Mouse (Mus musculus): ENCODE measurements around the gene Prickle4. TPM values are rescaled to one million over a fixed set of nuclear protein-coding genes. Genes with fewer than 3 reads are reported as not detected.
"Not testable (repeated sequence)": the region's sequence is repeated elsewhere in the genome, so short reads cannot be mapped to it uniquely, and the experiment has no call there.

Gene Prickle4
- polyA plus RNA-seq, 2 experiments = 0.23 TPM; not detected in 1

GRCm38 (mm10) chr17:47658741-47659243 is 35.7 kb downstream of the Prickle4 start:
- DNase-seq (ENCODE audit: low read depth in 3 of 3, low spot score in 3 of 3) (no peak), ATAC-seq (ENCODE audit: insufficient read depth) (no peak)
- Histone ChIP-seq H3K4me1 (replicated peaks; ENCODE audit: control insufficient read depth in 2 of 2, insufficient read depth in 2 of 2, low read length in 1 of 2) (no peaks in the 10 kb centered on the region), H3K9me3 (ENCODE audit: control insufficient read depth, low read length) (no peaks in the 10 kb centered on the region), H3K4me3 (ENCODE audit: insufficient read depth in 1 of 2, low read depth in 2 of 2, low read length in 2 of 2) (no peak overlapping the region), H3K36me3 (replicated peaks; ENCODE audit: control insufficient read depth, insufficient read depth, low read depth) (no peaks in the 10 kb centered on the region; the same call in 1 of the 2 replicates), H3K9ac (replicated peaks) (no peak overlapping the region), H3K27ac (no peak overlapping the region), H3K4me2 (ENCODE audit: low read depth) (no peak overlapping the region), H3K27me3 (ENCODE audit: control insufficient read depth, insufficient read depth, low read length) (no peaks in the 10 kb centered on the region)
- TF ChIP-seq CTCF (IDR thresholded peaks at IDR 0.05; ENCODE audit: low read depth) (no peak), EP300 (IDR thresholded peaks at IDR 0.05; ENCODE audit: low read depth) (no peak)
- WGBS (ENCODE audit: insufficient replicate concordance) = 44% methylated on average over 3 of the region's 3 CpGs

- no peak for ATAC-seq (ENCODE audit: insufficient read depth)
- no peak for TF ChIP-seq EP300 (IDR thresholded peaks at IDR 0.05; ENCODE audit: low read depth)
- no peak for TF ChIP-seq CTCF (IDR thresholded peaks at IDR 0.05; ENCODE audit: low read depth)
- H3K27ac ChIP-seq = no peak overlapping the region
- no peak overlapping the region for H3K4me3 ChIP-seq (ENCODE audit: insufficient read depth in 1 of 2, low read depth in 2 of 2, low read length in 2 of 2)
- H3K9ac ChIP-seq (replicated peaks) = no peak overlapping the region
- H3K9me3 ChIP-seq (ENCODE audit: control insufficient read depth, low read length) = no peaks in the 10 kb centered on the region
- no peak for DNase-seq (ENCODE audit: low read depth in 3 of 3, low spot score in 3 of 3)
- peaks cover 3% of the 10 kb centered on the region for H3K36me3 ChIP-seq (replicated peaks; ENCODE audit: control insufficient read depth, insufficient read depth, low read depth)
- H3K4me2 ChIP-seq (ENCODE audit: low read depth) = no peak overlapping the region
- H3K27me3 ChIP-seq (ENCODE audit: control insufficient read depth, insufficient read depth, low read length) = no peaks in the 10 kb centered on the region
- no peaks in the 10 kb centered on the region for H3K4me1 ChIP-seq (replicated peaks; ENCODE audit: control insufficient read depth in 2 of 2, insufficient read depth in 2 of 2, low read length in 1 of 2)
- 81% methylated on average over 4 of the region's 4 CpGs for WGBS (ENCODE audit: insufficient replicate concordance)
Observed at GRCm38 (mm10) chr17:47657901-47658300, 36.6 kb downstream of the Prickle4 start.

- WGBS (ENCODE audit: insufficient replicate concordance) = 79% methylated on average over 5 of the region's 5 CpGs
- no peak for DNase-seq (ENCODE audit: low read depth in 3 of 3, low spot score in 3 of 3)
- Histone ChIP-seq H3K9me3 (ENCODE audit: control insufficient read depth, low read length) (no peaks in the 10 kb centered on the region), H3K36me3 (replicated peaks; ENCODE audit: control insufficient read depth, insufficient read depth, low read depth) (peaks cover 3% of the 10 kb centered on the region), H3K4me1 (replicated peaks; ENCODE audit: control insufficient read depth in 2 of 2, insufficient read depth in 2 of 2, low read length in 1 of 2) (no peaks in the 10 kb centered on the region), H3K27me3 (ENCODE audit: control insufficient read depth, insufficient read depth, low read length) (no peaks in the 10 kb centered on the region), H3K4me2 (ENCODE audit: low read depth) (no peak overlapping the region), H3K27ac (no peak overlapping the region), H3K9ac (replicated peaks) (no peak overlapping the region), H3K4me3 (ENCODE audit: insufficient read depth in 1 of 2, low read depth in 2 of 2, low read length in 2 of 2) (no peak overlapping the region)
- no peak for ATAC-seq (ENCODE audit: insufficient read depth)
- TF ChIP-seq CTCF (IDR thresholded peaks at IDR 0.05; ENCODE audit: low read depth) (no peak), EP300 (IDR thresholded peaks at IDR 0.05; ENCODE audit: low read depth) (no peak)
Observed at GRCm38 (mm10) chr17:47655697-47656096, 38.8 kb downstream of the Prickle4 start.

- H3K4me3 ChIP-seq (ENCODE audit: insufficient read depth in 1 of 2, low read depth in 2 of 2, low read length in 2 of 2); DNase-seq (ENCODE audit: low read depth in 3 of 3, low spot score in 3 of 3); H3K9me3 ChIP-seq (ENCODE audit: control insufficient read depth, low read length); H3K36me3 ChIP-seq (replicated peaks; ENCODE audit: control insufficient read depth, insufficient read depth, low read depth); H3K27ac ChIP-seq; ATAC-seq (ENCODE audit: insufficient read depth); H3K9ac ChIP-seq (replicated peaks); H3K27me3 ChIP-seq (ENCODE audit: control insufficient read depth, insufficient read depth, low read length); H3K4me2 ChIP-seq (ENCODE audit: low read depth); H3K4me1 ChIP-seq (replicated peaks; ENCODE audit: control insufficient read depth in 2 of 2, insufficient read depth in 2 of 2, low read length in 1 of 2): not testable (repeated sequence)
- 86% methylated on average over 8 of the region's 8 CpGs for WGBS (ENCODE audit: insufficient replicate concordance)
Observed at GRCm38 (mm10) chr17:47654346-47654745, 40.2 kb downstream of the Prickle4 start.

- Histone ChIP-seq H3K9me3 (ENCODE audit: control insufficient read depth, low read length) (no peaks in the 10 kb centered on the region), H3K36me3 (replicated peaks; ENCODE audit: control insufficient read depth, insufficient read depth, low read depth) (peaks cover 5% of the 10 kb centered on the region), H3K27me3 (ENCODE audit: control insufficient read depth, insufficient read depth, low read length) (no peaks in the 10 kb centered on the region), H3K4me2 (ENCODE audit: low read depth) (no peak overlapping the region), H3K27ac (no peak overlapping the region), H3K4me3 (ENCODE audit: insufficient read depth in 1 of 2, low read depth in 2 of 2, low read length in 2 of 2) (no peak overlapping the region), H3K9ac (replicated peaks) (no peak overlapping the region), H3K4me1 (replicated peaks; ENCODE audit: control insufficient read depth in 2 of 2, insufficient read depth in 2 of 2, low read length in 1 of 2) (0 out of 4 replicates have a peak, but pooled peaks cover 0 to 2% of the 10 kb centered on the region in 2 experiments)
- TF ChIP-seq EP300 (IDR thresholded peaks at IDR 0.05; ENCODE audit: low read depth) = no peak
- no peak for TF ChIP-seq CTCF (IDR thresholded peaks at IDR 0.05; ENCODE audit: low read depth)
- 85% methylated on average over 2 of the region's 2 CpGs for WGBS (ENCODE audit: insufficient replicate concordance)
- DNase-seq (ENCODE audit: low read depth in 3 of 3, low spot score in 3 of 3) (no peak), ATAC-seq (ENCODE audit: insufficient read depth) (no peak)
Observed at GRCm38 (mm10) chr17:47651953-47652352, 42.6 kb downstream of the Prickle4 start.
